Mouse (Mus musculus) stomach, postnatal 0 days (tissue): ENCODE results near the gene Gm17387.

Experiments
- CTCF ChIP-seq: IDR thresholded peaks from 2 replicates; pipeline ENCODE4 v1.5.1; 2016; ENCODE audit warnings: antibody characterized with exemption, low read depth, mild to moderate bottlenecking, moderate library complexity
- EP300 ChIP-seq: optimal IDR thresholded peaks from 2 replicates; pipeline ENCODE3; 2016; ENCODE audit warnings: antibody characterized with exemption

GRCm38 (mm10) chr7:140991117-140991689 lies 37.7 kb upstream of the Gm17387 start:
- no peak for TF ChIP-seq CTCF
- TF ChIP-seq EP300: no peak
